Mouse (Mus musculus): ENCODE data around the gene Ambra1. TPM values are rescaled to one million over a fixed set of nuclear protein-coding genes. Genes with fewer than 3 reads are reported as not detected.
"Not testable (repeated sequence)": the region's sequence is repeated elsewhere in the genome, so short reads cannot be mapped to it uniquely, and the experiment has no call there.

Gene Ambra1
- polyA plus RNA-seq, 1 experiment = 14.3 TPM

GRCm38 (mm10) chr2:91724716-91725115 lies 5.2 kb upstream of the Ambra1 start:
- peaks cover 10% of the 10 kb centered on the region for H3K27me3 ChIP-seq (ENCODE audit: control insufficient read depth, insufficient read depth, insufficient read length)
- TF ChIP-seq CTCF (IDR thresholded peaks at IDR 0.05; ENCODE audit: control insufficient read depth, insufficient read depth, insufficient read length) (no peak), USF1 (IDR thresholded peaks at IDR 0.05; ENCODE audit: low read depth) (no peak), MAX (IDR thresholded peaks at IDR 0.05) (no peak), FOSL1 (IDR thresholded peaks at IDR 0.05; ENCODE audit: insufficient read depth, low read length, poor library complexity, severe bottlenecking) (no peak), MYOG (IDR thresholded peaks at IDR 0.05; ENCODE audit: control insufficient read depth, extremely low read depth, insufficient read length) (no peak), MYOD1 (IDR thresholded peaks at IDR 0.05; ENCODE audit: control insufficient read depth, insufficient read length, low read depth) (no peak), CEBPB (IDR thresholded peaks at IDR 0.05; ENCODE audit: low read depth) (no peak)
- no peaks in the 10 kb centered on the region for H3K36me3 ChIP-seq (ENCODE audit: control insufficient read depth, insufficient read depth)

GRCm38 (mm10) chr2:91725476-91725875 lies 4.5 kb upstream of the Ambra1 start:
- not testable (repeated sequence) for H3ac ChIP-seq (ENCODE audit: control insufficient read depth, insufficient read length, low read depth); H3K4me3 ChIP-seq (ENCODE audit: insufficient read depth, poor library complexity, severe bottlenecking); H3K79me2 ChIP-seq (ENCODE audit: control insufficient read depth, insufficient read depth); H3K36me3 ChIP-seq (ENCODE audit: control insufficient read depth, insufficient read depth); H3K79me3 ChIP-seq (ENCODE audit: low read depth)
- H3K27me3 ChIP-seq (ENCODE audit: control insufficient read depth, insufficient read depth, insufficient read length) = peaks cover 10% of the 10 kb centered on the region

More at GRCm38 (mm10) chr2:91724716-91725115, 5.2 kb upstream of the Ambra1 start:
- no peak overlapping the region for H3K4me3 ChIP-seq (ENCODE audit: insufficient read depth, poor library complexity, severe bottlenecking)
- H3K79me2 ChIP-seq (ENCODE audit: control insufficient read depth, insufficient read depth) = no peaks in the 10 kb centered on the region
- no peak overlapping the region for H3ac ChIP-seq (ENCODE audit: control insufficient read depth, insufficient read length, low read depth)
- no peaks in the 10 kb centered on the region for H3K79me3 ChIP-seq (ENCODE audit: low read depth)

GRCm38 (mm10) chr2:91727011-91727410 lies 2.9 kb upstream of the Ambra1 start:
- peaks cover 16% of the 10 kb centered on the region for H3K79me3 ChIP-seq (ENCODE audit: low read depth)
- no peak overlapping the region for H3ac ChIP-seq (ENCODE audit: control insufficient read depth, insufficient read length, low read depth)
- TF ChIP-seq CEBPB (IDR thresholded peaks at IDR 0.05; ENCODE audit: low read depth) (no peak), MYOG (IDR thresholded peaks at IDR 0.05; ENCODE audit: control insufficient read depth, extremely low read depth, insufficient read length) (no peak), USF1 (IDR thresholded peaks at IDR 0.05; ENCODE audit: low read depth) (no peak), CTCF (IDR thresholded peaks at IDR 0.05; ENCODE audit: control insufficient read depth, insufficient read depth, insufficient read length) (no peak), MAX (IDR thresholded peaks at IDR 0.05) (no peak), FOSL1 (IDR thresholded peaks at IDR 0.05; ENCODE audit: insufficient read depth, low read length, poor library complexity, severe bottlenecking) (no peak), MYOD1 (IDR thresholded peaks at IDR 0.05; ENCODE audit: control insufficient read depth, insufficient read length, low read depth) (no peak)
- H3K4me3 ChIP-seq (ENCODE audit: insufficient read depth, poor library complexity, severe bottlenecking) = no peak overlapping the region
- peaks cover 22% of the 10 kb centered on the region for H3K79me2 ChIP-seq (ENCODE audit: control insufficient read depth, insufficient read depth)
- peaks cover 10% of the 10 kb centered on the region for H3K27me3 ChIP-seq (ENCODE audit: control insufficient read depth, insufficient read depth, insufficient read length)
- H3K36me3 ChIP-seq (ENCODE audit: control insufficient read depth, insufficient read depth) = no peaks in the 10 kb centered on the region

- H3K27me3 ChIP-seq (ENCODE audit: control insufficient read depth, insufficient read depth, insufficient read length) = peaks cover 10% of the 10 kb centered on the region
Observed at GRCm38 (mm10) chr2:91729571-91729970, 363 bp upstream of the Ambra1 start.

GRCm38 (mm10) chr2:91735221-91735620 lies 5.3 kb downstream of the Ambra1 start:
- H3K27me3 ChIP-seq (ENCODE audit: control insufficient read depth, insufficient read depth, insufficient read length) = no peaks in the 10 kb centered on the region
- H3K4me3 ChIP-seq (ENCODE audit: insufficient read depth, poor library complexity, severe bottlenecking) = no peak overlapping the region
- H3ac ChIP-seq (ENCODE audit: control insufficient read depth, insufficient read length, low read depth) = no peak overlapping the region
- no peak for TF ChIP-seq USF1 (IDR thresholded peaks at IDR 0.05; ENCODE audit: low read depth)
- TF ChIP-seq CEBPB (IDR thresholded peaks at IDR 0.05; ENCODE audit: low read depth) = no peak
- no peak for TF ChIP-seq MYOD1 (IDR thresholded peaks at IDR 0.05; ENCODE audit: control insufficient read depth, insufficient read length, low read depth)
- peaks cover 84% of the 10 kb centered on the region for H3K79me3 ChIP-seq (ENCODE audit: low read depth)
- peaks cover 100% of the 10 kb centered on the region for H3K79me2 ChIP-seq (ENCODE audit: control insufficient read depth, insufficient read depth)
- H3K36me3 ChIP-seq (ENCODE audit: control insufficient read depth, insufficient read depth) = no peaks in the 10 kb centered on the region

More at GRCm38 (mm10) chr2:91729571-91729970, 363 bp upstream of the Ambra1 start:
- Histone ChIP-seq H3K36me3 (ENCODE audit: control insufficient read depth, insufficient read depth) (no peaks in the 10 kb centered on the region), H3K79me3 (ENCODE audit: low read depth) (peaks cover 38% of the 10 kb centered on the region), H3K4me3 (ENCODE audit: insufficient read depth, poor library complexity, severe bottlenecking) (peak overlapping the region; percentile 89), H3ac (ENCODE audit: control insufficient read depth, insufficient read length, low read depth) (no peak overlapping the region), H3K79me2 (ENCODE audit: control insufficient read depth, insufficient read depth) (peaks cover 47% of the 10 kb centered on the region)
- TF ChIP-seq MYOG (IDR thresholded peaks at IDR 0.05; ENCODE audit: control insufficient read depth, extremely low read depth, insufficient read length) = no peak
- TF ChIP-seq MYOD1 (IDR thresholded peaks at IDR 0.05; ENCODE audit: control insufficient read depth, insufficient read length, low read depth) = no peak
- no peak for TF ChIP-seq MAX (IDR thresholded peaks at IDR 0.05)
- no peak for TF ChIP-seq CTCF (IDR thresholded peaks at IDR 0.05; ENCODE audit: control insufficient read depth, insufficient read depth, insufficient read length)
- no peak for TF ChIP-seq USF1 (IDR thresholded peaks at IDR 0.05; ENCODE audit: low read depth)
- no peak for TF ChIP-seq CEBPB (IDR thresholded peaks at IDR 0.05; ENCODE audit: low read depth)
- TF ChIP-seq FOSL1 (IDR thresholded peaks at IDR 0.05; ENCODE audit: insufficient read depth, low read length, poor library complexity, severe bottlenecking) = no peak

- H3K27me3 ChIP-seq (ENCODE audit: control insufficient read depth, insufficient read depth, insufficient read length) = no peaks in the 10 kb centered on the region
- no peak overlapping the region for H3ac ChIP-seq (ENCODE audit: control insufficient read depth, insufficient read length, low read depth)
- no peak overlapping the region for H3K4me3 ChIP-seq (ENCODE audit: insufficient read depth, poor library complexity, severe bottlenecking)
- TF ChIP-seq FOSL1 (IDR thresholded peaks at IDR 0.05; ENCODE audit: insufficient read depth, low read length, poor library complexity, severe bottlenecking) (no peak), MYOG (IDR thresholded peaks at IDR 0.05; ENCODE audit: control insufficient read depth, extremely low read depth, insufficient read length) (no peak), USF1 (IDR thresholded peaks at IDR 0.05; ENCODE audit: low read depth) (no peak), MYOD1 (IDR thresholded peaks at IDR 0.05; ENCODE audit: control insufficient read depth, insufficient read length, low read depth) (no peak), CEBPB (IDR thresholded peaks at IDR 0.05; ENCODE audit: low read depth) (no peak), MAX (IDR thresholded peaks at IDR 0.05) (no peak), CTCF (IDR thresholded peaks at IDR 0.05; ENCODE audit: control insufficient read depth, insufficient read depth, insufficient read length) (no peak)
- H3K79me2 ChIP-seq (ENCODE audit: control insufficient read depth, insufficient read depth) = peaks cover 99% of the 10 kb centered on the region
- H3K36me3 ChIP-seq (ENCODE audit: control insufficient read depth, insufficient read depth) = no peaks in the 10 kb centered on the region
- H3K79me3 ChIP-seq (ENCODE audit: low read depth) = peaks cover 58% of the 10 kb centered on the region
Observed at GRCm38 (mm10) chr2:91739586-91739985, 9.7 kb downstream of the Ambra1 start.

Measured in C2C12 (cell line).